11 mouse cellular contexts compared by ENCODE assay signal in genomic region chr6:143170166-143170960, GRCm38 (mm10). TPM values are rescaled to one million over a fixed set of nuclear protein-coding genes. Genes with fewer than 3 reads are reported as not detected.
DNase-seq lines count a peak whose midpoint lies in the region; ATAC-seq and TF ChIP-seq lines count a peak whose summit lies in the region.
"Had no signal": no experiment of that assay in that cellular context is flagged by ENCODE, and none has a peak within 500 bp of the region (broad histone marks: within the 10 kb centered on the region; RNA-seq: fewer than 3 reads in every experiment).

No protein-coding gene starts in this region.

- H3K9me3 ChIP-seq in heart, embryonic 14.5 days (ENCODE audit: control insufficient read depth, low read length) = no peaks in the 10 kb centered on the region
- no peaks in the 10 kb centered on the region for H3K9me3 ChIP-seq in lung, embryonic 14.5 days (ENCODE audit: low read depth, low read length)
- H3K9me3 ChIP-seq in CH12.LX (replicated peaks; ENCODE audit: low read length) = no peaks in the 10 kb centered on the region
- H3K9me3 ChIP-seq: neural tube, embryonic 15.5 days had no signal

- H3K27ac ChIP-seq in heart, embryonic 14.5 days (replicated peaks in 1 of 2; ENCODE audit: control insufficient read depth in 1 of 2, insufficient read depth in 1 of 2, low read depth in 2 of 2, low read length in 2 of 2) = no peak overlapping the region
- no peak overlapping the region for H3K27ac ChIP-seq in heart, adult 2 months
- no peak overlapping the region for H3K27ac ChIP-seq in lung, embryonic 14.5 days (ENCODE audit: low read depth)
- H3K27ac ChIP-seq in CH12.LX (ENCODE audit: insufficient read depth, low read depth) = peak overlapping the region; percentile 95
- H3K27ac ChIP-seq: liver, embryonic 14.5 days; neural tube, embryonic 15.5 days had no signal

- WGBS in heart, embryonic 14.5 days = 87% methylated on average over 4 of the region's 4 CpGs
- 63% methylated on average over 4 of the region's 4 CpGs for whole genome bisulfite sequencing in heart, adult 2 months
- WGBS in lung, embryonic 14.5 days = 84% methylated on average over 4 of the region's 4 CpGs

- no peaks in the 10 kb centered on the region for H3K27me3 ChIP-seq in heart, embryonic 14.5 days (ENCODE audit: control insufficient read depth, insufficient read depth, low read length)
- H3K27me3 ChIP-seq in heart, adult 2 months (ENCODE audit: control insufficient read depth, insufficient read depth, low read length) = no peaks in the 10 kb centered on the region
- H3K27me3 ChIP-seq in lung, embryonic 14.5 days (ENCODE audit: insufficient read depth, low read length) = no peaks in the 10 kb centered on the region
- H3K27me3 ChIP-seq in CH12.LX (replicated peaks) = no peaks in the 10 kb centered on the region
- H3K27me3 ChIP-seq: neural tube, embryonic 15.5 days had no signal

- no peak overlapping the region for H3K4me2 ChIP-seq in heart, embryonic 14.5 days (ENCODE audit: low read length)
- H3K4me2 ChIP-seq in lung, embryonic 14.5 days = peak overlapping the region; percentile 20; the same call in 1 of the 2 replicates
- peak overlapping the region; percentile 64 for H3K4me2 ChIP-seq in CH12.LX (ENCODE audit: insufficient read depth, low read depth, poor library complexity, severe bottlenecking)

- DNase-seq in heart, adult 2 months = no peak
- DNase-seq in lung, embryonic 14.5 days = no peak
- no peak for DNase-seq in lung, postnatal 25 days (ENCODE audit: low spot score)
- DNase-seq in CH12.LX (ENCODE audit: extremely low read depth) = peak; percentile 55
- no peak for DNase-seq in testis, postnatal 10 days (ENCODE audit: low spot score)
- DNase-seq: cerebellum, postnatal 14 days had no signal

- in situ Hi-C loops in CH12.LX (cut with MboI; ENCODE audit: low pct_ligation_motif_present, low pct_unique_long_range_greater_than_20kb, low sequenced_read_pairs) = no loop called here

- TF ChIP-seq EP300 in heart, adult 2 months (IDR thresholded peaks at IDR 0.05; ENCODE audit: insufficient read depth, low read depth, low read length) = no peak
- TF ChIP-seq EP300 in CH12.LX (IDR thresholded peaks at IDR 0.05; ENCODE audit: low read length) = peak; percentile 72

- intact Hi-C loops in heart, adult 2 months (cut with DNase I) = loop anchor here (10.0 kb wide), 1 partner anchor 396 kb away; no protein-coding TSS in a partner anchor

- peaks cover 13% of the 10 kb centered on the region; the same call in 1 of the 2 replicates for H3K36me3 ChIP-seq in heart, embryonic 14.5 days (ENCODE audit: control insufficient read depth, insufficient read depth, low read length)
- peaks cover 33% of the 10 kb centered on the region for H3K36me3 ChIP-seq in heart, adult 2 months (ENCODE audit: control insufficient read depth, insufficient read depth, low read length)
- H3K36me3 ChIP-seq in lung, embryonic 14.5 days (ENCODE audit: insufficient read depth) = peaks cover 16% of the 10 kb centered on the region
- H3K36me3 ChIP-seq in CH12.LX (replicated peaks in 1 of 2; ENCODE audit: control insufficient read depth in 1 of 2, insufficient read depth in 1 of 2, low read length in 1 of 2) = peaks cover 12 to 39% of the 10 kb centered on the region in 2 experiments

- no peak for TF ChIP-seq CTCF in heart, adult 2 months (IDR thresholded peaks at IDR 0.05)
- TF ChIP-seq CTCF in lung, embryonic 14.5 days (IDR thresholded peaks at IDR 0.05; ENCODE audit: low read depth) = no peak
- no peak for TF ChIP-seq CTCF in CH12.LX (conservative IDR thresholded peaks at IDR 0.05 in 1 of 2, IDR thresholded peaks at IDR 0.05 in 1 of 2; ENCODE audit: low read depth in 2 of 2, low read length in 2 of 2)

- no peak for TF ChIP-seq POLR2A in heart, adult 2 months (IDR thresholded peaks at IDR 0.05; ENCODE audit: insufficient read depth, low read depth, low read length)
- no peak for TF ChIP-seq POLR2A in CH12.LX (IDR thresholded peaks at IDR 0.05; ENCODE audit: low read depth, low read length)

- TF ChIP-seq RAD21 in CH12.LX (IDR thresholded peaks at IDR 0.05; ENCODE audit: low read depth, low read length) = no peak

- peaks cover 6% of the 10 kb centered on the region for H3K79me2 ChIP-seq in heart, adult 2 months (replicated peaks; ENCODE audit: control insufficient read depth, insufficient read depth, low read length)
- H3K79me2 ChIP-seq in CH12.LX (replicated peaks; ENCODE audit: control insufficient read depth, extremely low read depth, insufficient read depth, poor library complexity, severe bottlenecking) = peaks cover 67% of the 10 kb centered on the region

- H3K4me3 ChIP-seq in heart, embryonic 14.5 days (ENCODE audit: control insufficient read depth in 1 of 2, insufficient read depth in 1 of 2, low read depth in 1 of 2, low read length in 2 of 2) = no peak overlapping the region
- H3K4me3 ChIP-seq in heart, adult 2 months = no peak overlapping the region
- no peak overlapping the region for H3K4me3 ChIP-seq in lung, embryonic 14.5 days (ENCODE audit: low read depth, low read length)
- H3K4me3 ChIP-seq in CH12.LX (replicated peaks in 1 of 3; ENCODE audit: low read depth in 2 of 3, low read length in 2 of 3, poor library complexity in 1 of 3) = peak overlapping the region; percentile 18 to 44 (median 27)
- H3K4me3 ChIP-seq: neural tube, embryonic 15.5 days had no signal

- dilution Hi-C loops in CH12.LX (cut with MboI; ENCODE audit: extremely low pct_ligation_motif_present, extremely low pct_unique_long_range_greater_than_20kb, low sequenced_read_pairs) = no loop called here

- ATAC-seq in heart, embryonic 14.5 days (ENCODE audit: insufficient number of reproducible peaks, insufficient read depth, low FRiP score, low read depth) = no peak
- no peak for ATAC-seq in lung, embryonic 14.5 days (ENCODE audit: insufficient read depth)
- ATAC-seq in inflammation-experienced regulatory T-cells, adult 6 months = peak; percentile 7
- ATAC-seq in erythroblast, adult 5-6 weeks (replicated peaks; ENCODE audit: low FRiP score, poor library complexity, severe bottlenecking) = no peak

- 0 out of 2 replicates have a peak overlapping the region, but pooled peaks have one; percentile 8 for H3K9ac ChIP-seq in heart, embryonic 14.5 days (ENCODE audit: low read length)
- H3K9ac ChIP-seq in heart, adult 2 months (ENCODE audit: low read depth, low read length) = no peak overlapping the region
- no peak overlapping the region for H3K9ac ChIP-seq in lung, embryonic 14.5 days
- H3K9ac ChIP-seq in CH12.LX (ENCODE audit: insufficient read depth, low read depth) = peak overlapping the region; percentile 99
- H3K9ac ChIP-seq: liver, embryonic 14.5 days; neural tube, embryonic 15.5 days had no signal

- peaks cover 0 to 19% of the 10 kb centered on the region in 2 experiments; a peak in 2 of 4 replicates for H3K4me1 ChIP-seq in heart, embryonic 14.5 days (ENCODE audit: control insufficient read depth in 2 of 2, insufficient read depth in 2 of 2, low read length in 2 of 2)
- H3K4me1 ChIP-seq in heart, adult 2 months (ENCODE audit: control insufficient read depth, insufficient read depth, low read length) = peaks cover 1% of the 10 kb centered on the region
- H3K4me1 ChIP-seq in lung, embryonic 14.5 days (ENCODE audit: insufficient read depth) = no peaks in the 10 kb centered on the region
- H3K4me1 ChIP-seq in CH12.LX (ENCODE audit: control insufficient read depth in 1 of 2, insufficient read depth in 2 of 2) = peaks cover 20 to 48% of the 10 kb centered on the region in 2 experiments

TF ChIP-seq in CH12.LX, 34 proteins besides CTCF, POLR2A, EP300 and RAD21 (continues in another document):
- TF ChIP-seq NELFE (IDR thresholded peaks at IDR 0.05; ENCODE audit: low read depth, low read length) (no peak), JUN (IDR thresholded peaks at IDR 0.05; ENCODE audit: insufficient read depth, low read depth, low read length) (peak; percentile 68), USF2 (conservative IDR thresholded peaks at IDR 0.05; ENCODE audit: low read depth, low read length) (no peak), TBP (conservative IDR thresholded peaks at IDR 0.05; ENCODE audit: low read depth, low read length) (no peak), UBTF (IDR thresholded peaks at IDR 0.05; ENCODE audit: low read depth, low read length) (no peak), BHLHE40 (IDR thresholded peaks at IDR 0.05; ENCODE audit: low read depth, low read length) (no peak), MXI1 (IDR thresholded peaks at IDR 0.05; ENCODE audit: low read depth, low read length) (peak; percentile 7; the same call in 1 of the 2 replicates), MAX (IDR thresholded peaks at IDR 0.05; ENCODE audit: low read length) (no peak), JUND (conservative IDR thresholded peaks at IDR 0.05; ENCODE audit: low read depth, low read length) (0 out of 2 replicates have a peak, but pooled peaks have one; percentile 31), E2F4 (IDR thresholded peaks at IDR 0.05; ENCODE audit: insufficient replicate concordance, low read depth, low read length) (no peak), SMC3 (IDR thresholded peaks at IDR 0.05; ENCODE audit: low read depth, low read length) (no peak), HCFC1 (IDR thresholded peaks at IDR 0.05; ENCODE audit: low read depth, low read length) (no peak), ZMIZ1 (IDR thresholded peaks at IDR 0.05; ENCODE audit: low read depth, low read length) (no peak), ETS1 (conservative IDR thresholded peaks at IDR 0.05; ENCODE audit: low read depth, low read length) (peak; percentile 37; the same call in 1 of the 2 replicates), MAZ (IDR thresholded peaks at IDR 0.05; ENCODE audit: low read depth, low read length) (no peak), RCOR1 (conservative IDR thresholded peaks at IDR 0.05; ENCODE audit: low read depth, low read length) (no peak), MAFK (IDR thresholded peaks at IDR 0.05; ENCODE audit: insufficient replicate concordance, low read length) (no peak), KAT2A (IDR thresholded peaks at IDR 0.05; ENCODE audit: insufficient replicate concordance, low read length) (no peak), PAX5 (IDR thresholded peaks at IDR 0.05; ENCODE audit: low read length) (no peak), SIN3A (IDR thresholded peaks at IDR 0.05; ENCODE audit: low read length) (peak; percentile 22; the same call in 1 of the 2 replicates)

RNA-seq across cellular contexts. Expression of gene Etnk1, which starts 3.3 kb away (rescaled TPM):
- polyA plus RNA-seq in heart, embryonic 14.5 days (2014; fragmentation: Nextera tagmentation; extraction: Ambion mirVana) = 18.9 and 19.4 TPM in 2 replicates
- total RNA-seq in heart, adult 2 months (2021) = 10 to 100 TPM; 27.0 to 27.6 TPM
- polyA plus RNA-seq in heart, adult 2 months (2012; rRNA removed) = 13.5 and 25.7 TPM in 2 replicates
- polyA plus RNA-seq in lung, embryonic 14.5 days (2014; fragmentation: Nextera tagmentation; extraction: Ambion mirVana) = 22.6 and 23.3 TPM in 2 replicates
- total RNA-seq in CH12.LX (2012; rRNA removed) (27.0 and 27.1 TPM in 2 replicates), CH12.LX (2014; rRNA removed) (33.4 and 35.1 TPM in 2 replicates)
- polyA plus RNA-seq in CH12.LX (2012; ENCODE audit: insufficient read length, low read depth) = 28.4 and 32.8 TPM in 2 replicates
- 10 to 100 TPM; 15.2 to 39.5 (median 37.0) TPM for polyA plus RNA-seq in inflammation-experienced regulatory T-cells, adult 6 months (2017; shearing (Covaris generic))
- total RNA-seq in erythroblast, adult 5-6 weeks (2015; ENCODE audit: low replicate concordance) = 37.8 and 42.1 TPM in 2 replicates
- 47.0 and 48.9 TPM in 2 replicates for total RNA-seq in erythroblast, adult 5-6 weeks (2017; ENCODE audit: low replicate concordance)

Comparison
In these comparisons a context has a peak if more than half of its experiments do, and no peak if none do; other contexts are left out.
1. H3K9ac ChIP-seq: peak in heart, embryonic 14.5 days (single experiment) and CH12.LX (single experiment); none in heart, adult 2 months (single experiment) and lung, embryonic 14.5 days (single experiment).
2. H3K4me3 ChIP-seq: peak in CH12.LX (3 of 3); none in heart, embryonic 14.5 days (0 of 2), heart, adult 2 months (single experiment) and lung, embryonic 14.5 days (single experiment).